Mouse (Mus musculus) B cell, adult 2 months (primary cell): ENCODE measurements around the gene Btg2.

ENCODE experiments used
- DNase-seq, 2 experiments: peaks; one replicate each; pipeline ENCODE4 v3.0.0; 2022

Btg2 gene

GRCm38 (mm10) chr1:134075532-134075931 lies 3.4 kb downstream of the Btg2 start:
- no peak for DNase-seq

GRCm38 (mm10) chr1:134074606-134075005 lies 4.3 kb downstream of the Btg2 start:
- DNase-seq: peak in 1 of 2 experiments; percentile 21

DNA sequence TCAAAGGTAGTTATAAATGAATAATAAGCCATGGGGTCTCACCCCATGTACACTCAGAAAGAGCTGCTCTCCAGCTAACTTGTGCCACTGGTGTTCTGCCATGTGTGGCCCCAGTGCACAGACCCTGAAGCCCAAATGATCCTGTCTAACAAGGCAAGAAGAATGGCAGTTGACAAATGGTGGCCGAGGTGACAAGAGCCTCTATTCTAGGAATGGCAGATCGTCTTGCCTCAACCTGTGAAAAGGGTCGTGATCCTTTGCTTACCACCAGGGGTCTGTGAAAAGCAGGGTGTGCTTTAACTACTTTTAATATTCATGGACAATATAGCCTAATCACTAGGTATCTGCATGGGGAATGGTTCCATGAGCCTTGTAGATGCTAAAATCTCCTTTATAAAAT lies 4.7 kb downstream of the Btg2 start:
- no peak for DNase-seq

- DNase-seq: no peak
Measured at GRCm38 (mm10) chr1:134073658-134074057, 5.3 kb downstream of the Btg2 start.

DNA sequence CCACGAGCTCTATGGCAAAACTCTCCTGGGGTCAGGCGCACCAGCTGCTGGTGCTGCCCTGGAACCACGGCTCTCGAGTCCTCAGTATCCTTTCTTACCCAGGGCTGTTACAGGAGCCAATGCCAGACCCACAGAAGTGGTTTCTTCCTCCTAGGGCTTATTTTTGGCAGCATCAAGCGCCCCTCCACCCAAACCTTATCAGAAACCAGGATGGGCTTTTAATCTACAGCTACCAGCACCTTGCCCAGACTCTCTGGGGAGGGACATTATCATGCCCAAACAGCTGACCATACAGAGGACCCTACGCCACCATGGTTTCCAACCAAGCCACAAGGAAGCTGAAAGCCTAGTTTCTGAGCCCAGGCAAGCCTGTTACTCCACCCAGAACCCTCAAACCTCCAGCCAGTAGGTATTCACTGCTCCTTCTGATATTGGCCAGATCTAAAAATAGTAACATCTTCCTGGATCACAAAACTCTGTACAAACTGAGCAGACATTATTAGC lies 5.8 kb downstream of the Btg2 start:
- DNase-seq: no peak

- no peak for DNase-seq
Measured at GRCm38 (mm10) chr1:134071411-134072018, 7.4 kb downstream of the Btg2 start.

DNA sequence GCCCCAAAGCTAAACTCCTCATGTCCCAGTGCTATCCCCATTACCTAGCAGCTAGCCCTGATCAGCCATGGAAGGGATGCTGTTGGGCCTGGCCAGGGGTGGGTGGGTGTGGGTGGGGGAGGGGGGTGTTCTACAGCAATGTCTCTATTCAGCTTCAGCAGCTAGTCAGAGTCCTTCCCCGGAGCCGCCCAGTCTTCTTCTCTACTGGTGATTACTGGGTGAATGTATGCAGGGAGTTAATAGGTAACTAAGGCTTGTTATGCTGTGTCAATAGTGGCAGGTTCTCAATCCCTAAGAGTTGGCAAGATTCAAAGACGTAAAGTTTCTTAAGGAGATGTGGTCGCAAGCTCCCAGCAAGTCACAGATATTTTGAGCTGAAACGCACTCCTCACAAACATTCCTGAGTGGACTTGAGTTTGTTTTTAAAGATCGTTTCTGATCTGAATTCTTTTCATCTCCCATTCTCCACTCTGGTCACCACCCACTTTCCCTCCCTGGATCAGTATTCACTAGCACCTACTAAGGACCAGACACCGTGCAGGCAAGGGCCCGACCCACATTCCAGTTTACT lies 8.7 kb downstream of the Btg2 start:
- no peak for DNase-seq

DNA sequence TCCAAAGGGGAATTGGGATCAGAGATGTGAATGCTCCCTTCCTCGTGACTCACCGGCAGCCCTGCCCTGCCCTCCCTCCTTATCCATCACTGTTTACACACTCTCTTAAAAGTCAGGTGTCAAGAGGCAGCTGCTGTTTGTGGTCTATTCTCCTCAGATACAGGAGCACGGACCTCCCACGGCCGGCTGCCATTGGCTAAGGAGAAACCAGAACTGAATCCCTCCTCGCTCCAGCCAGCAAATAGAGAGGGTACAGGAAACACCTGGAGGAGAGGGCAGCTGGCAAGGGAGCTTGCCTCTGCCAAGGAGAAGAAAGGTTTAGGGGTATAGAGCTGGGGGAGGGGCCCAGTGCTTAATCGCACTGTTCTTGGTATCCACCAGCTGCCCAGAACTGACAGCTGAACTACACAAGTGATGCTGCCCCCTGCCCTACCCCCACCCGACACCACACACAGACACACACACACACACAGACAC lies 11.7 kb downstream of the Btg2 start:
- DNase-seq: peak; percentile 78 to 83

DNA sequence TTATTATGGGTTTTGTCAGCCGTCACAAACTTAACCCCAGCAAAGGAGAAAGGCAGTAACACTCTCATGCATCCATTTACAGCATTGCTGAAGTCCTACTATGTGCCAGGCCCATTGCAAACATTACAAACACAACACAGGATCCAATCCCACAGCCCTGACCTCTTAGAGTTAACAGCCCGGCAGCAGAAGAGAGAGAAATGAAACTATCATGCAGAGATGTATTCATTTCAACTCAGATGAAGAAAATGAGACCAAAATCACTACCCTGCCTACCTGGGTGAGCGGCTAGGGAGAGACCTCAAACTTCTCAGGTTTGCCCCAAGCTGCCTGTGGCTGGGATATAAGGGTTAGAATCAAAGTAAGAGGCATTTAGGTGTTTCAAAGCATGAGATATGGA lies 12.4 kb downstream of the Btg2 start:
- peak; percentile 56 to 59 for DNase-seq

GRCm38 (mm10) chr1:134065241-134065809 lies 13.6 kb downstream of the Btg2 start:
- DNase-seq: peak; percentile 64 to 70

DNA sequence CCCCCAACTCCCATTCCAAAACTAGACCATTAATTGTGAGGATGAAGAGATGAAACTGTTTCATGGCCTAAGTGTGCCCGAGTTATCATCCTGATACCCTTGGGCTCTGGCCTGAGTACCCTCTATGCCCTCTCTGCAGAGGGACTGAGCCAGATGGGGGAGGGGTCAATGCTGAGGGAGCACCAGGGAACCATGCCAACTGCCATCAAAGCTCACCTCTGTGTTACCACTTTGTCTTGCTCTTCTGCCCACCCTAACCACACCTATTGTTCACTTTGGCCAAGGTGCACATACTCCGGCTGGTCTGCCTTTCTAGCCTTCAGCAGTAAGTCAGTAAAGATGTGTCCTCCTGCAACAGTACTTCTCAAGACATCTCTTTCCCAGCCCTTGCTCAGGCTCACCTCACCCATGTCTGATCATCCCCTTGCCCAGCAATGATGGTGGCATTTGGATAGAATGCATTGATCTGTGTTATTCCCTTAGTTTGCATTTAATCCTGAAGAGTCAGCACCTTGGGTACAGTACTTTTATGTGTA lies 14.6 kb downstream of the Btg2 start:
- DNase-seq: peak in 1 of 2 experiments; percentile 23

DNA sequence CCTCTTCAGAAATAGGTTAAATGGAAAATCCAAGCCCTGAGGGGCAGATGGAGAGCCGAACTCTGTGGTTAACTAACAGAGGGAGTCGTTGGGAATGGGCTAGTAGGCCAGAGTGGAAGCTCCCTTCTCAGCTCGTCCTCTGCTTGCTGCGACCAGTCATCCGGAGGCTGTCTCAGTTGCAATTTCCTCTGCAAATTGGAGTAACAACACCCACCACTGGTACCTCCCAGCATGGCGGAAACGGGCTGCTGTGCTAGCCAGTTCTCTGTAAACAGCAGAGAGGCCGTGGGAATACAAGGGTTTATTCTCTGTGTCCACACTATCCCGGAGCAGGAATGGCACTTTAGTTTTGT lies 15.2 kb downstream of the Btg2 start:
- peak; percentile 68 to 71 for DNase-seq

DNA sequence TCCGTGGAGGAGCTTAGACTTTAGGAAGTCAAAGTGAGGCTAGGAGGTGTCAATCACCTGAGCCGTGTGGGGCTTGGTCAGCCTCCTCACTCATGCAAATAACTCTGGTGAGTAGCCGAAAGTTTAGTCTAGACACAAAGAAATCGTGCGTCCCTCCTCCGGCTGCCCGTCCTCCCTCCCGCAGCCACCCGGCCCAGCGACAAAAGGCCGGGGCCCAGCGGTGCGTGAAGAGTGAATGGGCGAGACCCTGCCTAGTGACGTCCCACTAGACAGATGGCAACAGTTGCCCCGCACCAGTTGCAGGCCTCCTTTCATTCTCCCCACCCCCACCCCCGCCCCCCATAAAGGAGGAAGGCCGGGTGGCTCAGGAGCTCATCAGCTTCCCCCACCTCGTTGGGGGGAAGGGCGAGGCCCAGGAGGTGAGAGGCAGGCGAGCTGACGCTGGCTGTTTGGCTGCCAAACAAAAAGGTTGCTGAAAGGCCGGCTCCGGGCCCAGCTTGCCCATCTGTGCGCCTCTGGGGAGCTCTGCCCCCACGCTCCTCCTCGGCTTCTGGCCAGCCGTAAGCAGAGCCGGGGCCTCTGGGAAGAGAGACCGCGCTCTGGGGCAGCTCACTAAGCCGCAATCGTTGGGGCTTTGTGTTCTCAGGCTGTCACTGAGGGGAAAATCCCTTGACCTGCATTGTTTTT lies 15.7 kb downstream of the Btg2 start:
- peak; percentile 89 to 90 for DNase-seq

- DNase-seq: no peak
Measured at GRCm38 (mm10) chr1:134062411-134063085, 16.4 kb downstream of the Btg2 start.

GRCm38 (mm10) chr1:134061915-134062314 lies 17.0 kb downstream of the Btg2 start:
- DNase-seq: peak in 1 of 2 experiments; percentile 16

- peak; percentile 87 for DNase-seq
Measured at GRCm38 (mm10) chr1:134060849-134061569, 17.9 kb downstream of the Btg2 start.

- peak; percentile 62 to 64 for DNase-seq
Measured at GRCm38 (mm10) chr1:134059739-134060695, 18.9 kb downstream of the Btg2 start.

DNA sequence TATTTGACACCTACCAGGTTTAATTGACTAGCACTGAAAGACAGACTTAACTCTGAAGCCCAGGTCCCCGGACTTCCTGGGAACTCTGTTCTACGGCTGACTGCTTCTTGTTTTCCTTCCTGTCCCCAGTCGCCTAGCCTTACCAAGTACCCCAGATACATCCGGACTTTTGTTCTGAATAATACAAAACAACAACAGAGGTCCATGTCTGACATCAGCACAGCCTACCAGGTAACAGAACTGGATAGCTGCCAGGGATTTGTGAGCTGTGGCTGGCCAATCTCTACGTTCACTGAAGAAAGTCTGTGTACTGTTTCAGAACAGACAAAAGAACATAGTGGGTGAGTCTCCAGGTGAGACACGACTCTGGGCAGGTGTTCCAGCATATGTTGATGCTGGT lies 20.1 kb downstream of the Btg2 start:
- DNase-seq: no peak

GRCm38 (mm10) chr1:134057736-134058135 lies 21.2 kb downstream of the Btg2 start:
- DNase-seq: no peak

DNA sequence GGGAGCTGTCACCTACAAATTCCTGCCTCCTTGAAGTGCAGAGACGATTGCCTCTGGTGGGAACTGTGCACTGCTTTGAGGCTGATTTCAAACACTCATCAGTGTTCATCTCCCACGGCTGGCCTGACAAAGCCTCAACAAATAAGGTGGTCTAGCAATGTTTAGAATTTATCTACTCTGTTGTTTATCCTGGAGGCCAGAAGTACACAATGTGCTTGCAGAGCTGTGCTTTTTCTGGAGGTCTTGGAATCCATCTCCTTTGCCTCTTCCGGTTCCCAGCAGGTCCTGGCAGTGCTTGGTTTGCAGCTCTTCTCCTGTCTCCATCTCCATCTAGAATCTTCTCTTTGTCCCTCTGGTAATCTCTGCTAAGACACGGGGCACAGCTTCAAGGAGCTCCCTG lies 22.6 kb downstream of the Btg2 start:
- DNase-seq: no peak

GRCm38 (mm10) chr1:134055666-134056245 lies 23.2 kb downstream of the Btg2 start:
- DNase-seq: no peak
